Mouse (Mus musculus) midbrain, embryonic 14.5 days (tissue): ENCODE data around the gene Sel1l. TPM values are rescaled to one million over a fixed set of nuclear protein-coding genes. Genes with fewer than 3 reads are reported as not detected.

ENCODE experiments used
- ATAC-seq: fragments of 200-750 bp; cut with Nextera tagmentation; 2 replicates; pipeline ENCODE4 v1.8.0; 2017; ENCODE audit warnings: moderate number of reproducible peaks, moderate library complexity; ENCODE audit not compliant: low FRiP score, low TSS enrichment
- DNase-seq: peaks from one replicate; pipeline ENCODE4 v3.0.0-alpha.2; 2015
- H3K27ac ChIP-seq: fragments of 300-500 bp; sonication (generic); replicated peaks from 2 replicates; pipeline ENCODE4 v1.5.1; 2014; ENCODE audit warnings: mild to moderate bottlenecking, low read depth, low read length, moderate library complexity
- H3K27me3 ChIP-seq: fragments of 300-500 bp; sonication (generic); 2 replicates; pipeline ENCODE4 v1.6.1; 2014; ENCODE audit warnings: low read length, control low read depth, mixed read lengths; ENCODE audit not compliant: control insufficient read depth, insufficient read depth
- H3K36me3 ChIP-seq: fragments of 300-500 bp; sonication (generic); 2 replicates; pipeline ENCODE4 v1.6.1; 2014; ENCODE audit warnings: low read length, control low read depth; ENCODE audit not compliant: control insufficient read depth, insufficient read depth
- H3K4me1 ChIP-seq: fragments of 300-500 bp; sonication (generic); 2 replicates; pipeline ENCODE4 v1.6.1; 2014; ENCODE audit warnings: mild to moderate bottlenecking, antibody characterized with exemption, low read length, control low read depth; ENCODE audit not compliant: control insufficient read depth, insufficient read depth
- H3K4me2 ChIP-seq: fragments of 300-500 bp; sonication (generic); 2 replicates; pipeline ENCODE4 v1.6.1; 2014; ENCODE audit warnings: mild to moderate bottlenecking, low read length, moderate library complexity
- H3K4me3 ChIP-seq: fragments of 300-500 bp; sonication (generic); replicated peaks from 2 replicates; pipeline ENCODE4 v1.5.1; 2014; ENCODE audit warnings: low read depth, low read length
- H3K9ac ChIP-seq: fragments of 300-500 bp; sonication (generic); replicated peaks from 2 replicates; pipeline ENCODE4 v1.6.1; 2014; ENCODE audit warnings: mild to moderate bottlenecking, low read length, moderate library complexity
- H3K9me3 ChIP-seq: fragments of 300-500 bp; sonication (generic); 2 replicates; pipeline ENCODE4 v1.6.1; 2016; ENCODE audit warnings: low read length, control low read depth, mixed read lengths; ENCODE audit not compliant: control insufficient read depth
- WGBS: fragments of 180-500 bp; shearing (Covaris S2); extraction: QIAGEN DNeasy Blood & Tissue Kit; methylation state at CpG from one replicate; pipeline ENCODE4 v1.1.7; 2014; 5-methylcytosine and 5-hydroxymethylcytosine counted together
- polyA plus RNA-seq: library from polyadenylated mRNA; unstranded; fragments of >200 nt; fragmentation: Nextera tagmentation; extraction: Ambion mirVana; gene quantifications from 2 replicates; pipeline ENCODE4 v1.2.1, GENCODE M21; 2014

Gene Sel1l
- polyA plus RNA-seq, 1 experiment from 2014 or later: 106 TPM

DNA sequence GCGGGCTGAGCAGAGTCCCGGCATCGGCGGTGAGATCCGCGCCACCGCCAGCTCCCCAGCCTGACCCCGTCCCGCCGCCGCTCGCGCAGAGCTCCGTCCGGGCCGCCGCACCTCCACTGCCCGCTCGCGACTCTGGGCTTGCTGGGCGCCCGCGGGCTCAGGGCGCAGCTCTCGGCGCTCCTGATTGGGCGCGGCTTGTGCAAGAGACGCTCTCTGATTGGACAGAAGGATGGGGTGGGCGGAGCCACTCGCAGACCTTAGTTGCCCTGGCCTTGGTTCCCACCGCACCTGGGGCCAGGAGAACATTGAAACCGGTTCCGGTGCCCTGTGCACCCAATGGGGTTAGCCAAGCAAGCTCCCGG, 70.0 kb downstream of the Sel1l start:
- H3K36me3 ChIP-seq: no peaks in the 10 kb centered on the region
- H3K4me3 ChIP-seq: peak overlapping the region; percentile 72
- DNase-seq (peak; percentile 92), ATAC-seq (peak; percentile 96)
- 0 out of 2 replicates have a peak overlapping the region, but pooled peaks have one; percentile 26 for H3K27ac ChIP-seq
- under 1% methylated on average over 35 of the region's 35 CpGs for WGBS
- peak overlapping the region; percentile 62 for H3K9ac ChIP-seq
- H3K4me1 ChIP-seq: no peaks in the 10 kb centered on the region; the same call in 1 of the 2 replicates
- H3K4me2 ChIP-seq: peak overlapping the region; percentile 95
- no peaks in the 10 kb centered on the region for H3K9me3 ChIP-seq
- 0 out of 2 replicates have a peak, but pooled peaks cover 2% of the 10 kb centered on the region for H3K27me3 ChIP-seq

DNA sequence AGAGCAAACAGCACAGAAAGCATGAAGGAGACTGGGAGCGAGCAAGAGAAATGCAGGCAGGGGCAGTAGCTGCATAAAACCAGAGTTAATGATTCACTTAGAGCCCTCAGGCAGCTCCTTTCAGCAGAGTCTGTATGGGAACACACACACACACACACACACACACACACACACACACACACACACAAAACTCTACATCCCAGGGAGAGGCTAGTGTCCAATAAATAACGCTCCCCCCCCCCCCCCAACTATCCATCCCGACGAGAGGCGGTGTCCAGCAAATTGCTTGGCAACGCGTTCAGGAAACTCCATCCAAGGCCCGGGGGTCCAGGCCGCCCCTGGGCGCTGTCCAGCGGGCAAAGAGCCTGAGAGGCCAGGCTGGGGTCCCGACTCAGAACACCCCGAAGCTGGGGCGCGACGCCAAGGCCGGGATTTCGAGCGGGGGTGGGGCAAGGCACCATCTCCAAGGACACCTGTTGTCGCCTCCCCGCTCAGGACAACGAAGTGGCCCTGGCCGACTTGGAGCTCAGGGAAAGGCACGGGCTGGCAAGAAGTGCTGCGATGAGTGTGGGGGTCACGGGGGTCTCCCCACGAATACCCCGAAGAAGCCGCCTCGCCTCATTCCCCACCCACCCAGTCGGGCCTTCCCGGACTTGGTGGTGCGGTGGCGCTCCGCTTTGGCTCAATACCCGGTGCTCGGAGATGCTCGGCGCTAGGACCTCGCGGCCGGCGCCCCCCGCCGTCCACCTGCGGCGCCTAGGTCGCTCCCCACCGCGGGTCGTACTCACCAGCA, 70.5 kb downstream of the Sel1l start:
- no peaks in the 10 kb centered on the region for H3K9me3 ChIP-seq
- under 1% methylated on average over 51 of the region's 51 CpGs for WGBS
- ATAC-seq: peak; percentile 89
- H3K9ac ChIP-seq: peak overlapping the region; percentile 62
- peak overlapping the region; percentile 72 for H3K4me3 ChIP-seq
- H3K4me1 ChIP-seq: no peaks in the 10 kb centered on the region; the same call in 1 of the 2 replicates
- H3K4me2 ChIP-seq: peak overlapping the region; percentile 95
- DNase-seq: peak; percentile 63
- 0 out of 2 replicates have a peak, but pooled peaks cover 2% of the 10 kb centered on the region for H3K27me3 ChIP-seq
- no peaks in the 10 kb centered on the region for H3K36me3 ChIP-seq
- 0 out of 2 replicates have a peak overlapping the region, but pooled peaks have one; percentile 26 for H3K27ac ChIP-seq

GRCm38 (mm10) chr12:91776342-91776741, 72.6 kb downstream of the Sel1l start:
- WGBS: 91% methylated on average over 5 of the region's 5 CpGs
- H3K9me3 ChIP-seq: no peaks in the 10 kb centered on the region
- no peak overlapping the region for H3K27ac ChIP-seq
- no peak for ATAC-seq
- no peak for DNase-seq
- no peaks in the 10 kb centered on the region; the same call in 1 of the 2 replicates for H3K4me1 ChIP-seq
- no peak overlapping the region for H3K9ac ChIP-seq
- H3K4me3 ChIP-seq: no peak overlapping the region
- 0 out of 2 replicates have a peak, but pooled peaks cover 2% of the 10 kb centered on the region for H3K27me3 ChIP-seq
- no peaks in the 10 kb centered on the region for H3K36me3 ChIP-seq
- H3K4me2 ChIP-seq: no peak overlapping the region

DNA sequence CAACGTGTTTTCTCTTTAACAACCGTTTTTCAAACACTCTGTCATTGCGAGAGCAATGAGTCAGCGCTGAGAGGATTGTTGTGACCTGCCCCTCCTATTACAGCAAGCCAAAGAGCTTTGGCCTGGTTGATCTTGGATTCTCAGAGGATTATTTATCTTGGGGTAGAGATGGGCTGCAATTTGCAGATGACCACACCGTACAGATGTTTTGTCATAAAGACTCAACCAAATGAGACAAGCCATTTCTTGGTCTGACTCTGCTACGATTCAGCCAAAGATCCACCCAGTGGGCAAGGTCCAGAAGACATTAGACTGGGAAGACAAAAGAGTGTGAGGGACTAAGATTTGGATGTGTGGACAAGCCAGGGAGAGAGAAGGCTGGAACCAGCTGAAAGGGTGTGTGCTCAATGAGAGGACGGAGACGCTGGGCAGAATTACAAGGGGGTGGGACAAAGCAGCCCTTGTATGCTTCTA, 74.1 kb downstream of the Sel1l start:
- no peak overlapping the region for H3K27ac ChIP-seq
- H3K4me3 ChIP-seq: no peak overlapping the region
- 0 out of 2 replicates have a peak, but pooled peaks cover under 1% of the 10 kb centered on the region for H3K27me3 ChIP-seq
- DNase-seq (no peak), ATAC-seq (no peak)
- no peaks in the 10 kb centered on the region for H3K9me3 ChIP-seq
- 82% methylated on average over 8 of the region's 8 CpGs for WGBS
- H3K36me3 ChIP-seq: no peaks in the 10 kb centered on the region
- H3K4me1 ChIP-seq: no peaks in the 10 kb centered on the region; the same call in 1 of the 2 replicates
- no peak overlapping the region for H3K9ac ChIP-seq
- no peak overlapping the region for H3K4me2 ChIP-seq

DNA sequence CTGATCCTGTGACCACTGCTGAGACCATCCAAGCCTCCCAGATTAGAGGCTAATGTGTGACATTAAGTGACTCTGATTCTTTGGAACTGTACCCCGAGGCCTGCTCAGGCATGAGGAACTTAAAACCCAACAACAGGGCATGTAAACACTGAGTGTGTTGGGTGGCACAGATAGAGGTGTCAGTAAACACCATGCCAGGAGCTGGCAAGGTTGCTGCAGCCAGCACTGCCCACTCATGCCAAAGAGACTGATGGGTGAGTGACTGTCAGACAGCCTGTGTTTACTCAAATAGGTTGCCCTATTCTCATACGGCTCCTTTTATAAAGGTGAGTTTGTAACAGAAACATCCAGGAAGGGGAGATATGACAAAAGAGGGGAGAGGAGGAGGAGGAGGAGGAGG, 80.1 kb downstream of the Sel1l start:
- Histone ChIP-seq H3K36me3 (no peaks in the 10 kb centered on the region), H3K9ac (no peak overlapping the region), H3K4me1 (peaks cover 5% of the 10 kb centered on the region; the same call in 1 of the 2 replicates), H3K4me2 (no peak overlapping the region), H3K27me3 (no peaks in the 10 kb centered on the region), H3K4me3 (no peak overlapping the region), H3K9me3 (no peaks in the 10 kb centered on the region), H3K27ac (no peak overlapping the region)
- 82% methylated on average over 2 of the region's 2 CpGs for WGBS
- ATAC-seq: no peak
- DNase-seq: no peak

DNA sequence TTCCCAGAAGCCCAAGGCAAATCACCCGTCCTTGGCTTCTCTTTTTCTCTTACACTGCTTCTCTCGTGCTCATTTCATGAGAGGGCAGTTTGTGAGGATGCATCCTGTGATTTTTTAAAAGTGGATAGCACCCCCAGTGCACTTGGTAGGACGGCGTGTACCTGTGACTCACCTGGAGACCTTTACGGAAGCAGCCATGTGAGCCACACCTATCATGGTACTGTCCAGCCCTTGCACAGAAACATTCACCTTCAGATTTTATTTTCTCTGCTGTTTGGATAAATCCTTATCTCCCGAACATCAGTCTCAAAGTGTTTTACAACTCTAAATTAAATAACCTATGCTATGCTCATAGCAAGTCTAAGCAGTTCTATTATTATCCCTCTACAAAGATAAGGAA, 80.8 kb downstream of the Sel1l start:
- H3K4me3 ChIP-seq: no peak overlapping the region
- H3K27ac ChIP-seq: no peak overlapping the region
- ATAC-seq: no peak
- 91% methylated on average over 6 of the region's 6 CpGs for WGBS
- no peaks in the 10 kb centered on the region for H3K9me3 ChIP-seq
- no peaks in the 10 kb centered on the region for H3K27me3 ChIP-seq
- H3K36me3 ChIP-seq: no peaks in the 10 kb centered on the region
- no peak overlapping the region for H3K9ac ChIP-seq
- DNase-seq: no peak
- H3K4me2 ChIP-seq: no peak overlapping the region
- peaks cover 5% of the 10 kb centered on the region; the same call in 1 of the 2 replicates for H3K4me1 ChIP-seq

DNA sequence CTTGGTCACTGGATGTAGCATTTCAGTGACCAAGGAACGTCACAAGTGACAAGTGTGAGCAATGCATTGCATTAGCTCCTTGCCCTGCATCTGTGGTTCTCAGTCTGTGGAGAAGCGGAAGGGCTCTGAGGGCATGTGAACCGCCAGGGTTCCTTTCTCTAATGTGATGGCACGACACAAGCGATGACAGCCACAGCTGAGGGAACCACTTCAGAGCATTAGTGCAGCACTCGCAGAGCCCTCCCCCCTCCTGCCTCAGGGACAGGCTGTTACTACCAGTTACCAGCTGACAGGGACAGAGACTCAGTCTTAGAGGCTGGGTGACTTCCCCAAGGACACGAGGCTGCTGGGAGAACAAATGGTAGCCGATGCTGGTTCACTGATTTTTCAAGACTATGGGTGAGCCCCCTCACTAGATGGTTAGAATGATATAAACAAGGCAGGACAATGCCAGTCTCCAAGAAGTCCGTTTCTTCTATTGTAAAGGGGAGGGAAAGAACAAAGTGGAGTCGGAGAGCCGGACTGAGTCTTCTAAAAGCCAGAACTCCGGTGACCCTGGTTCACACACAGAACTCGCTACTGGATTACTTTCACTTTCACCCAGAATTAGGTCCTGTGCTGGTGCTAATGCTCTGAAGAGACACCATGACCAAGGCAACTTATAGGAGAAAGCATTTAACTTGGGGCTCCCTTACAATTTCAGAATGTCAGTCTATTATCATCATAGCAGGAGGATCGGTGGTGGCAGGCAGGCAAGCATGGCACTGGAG, 82.4 kb downstream of the Sel1l start:
- Histone ChIP-seq H3K9ac (0 out of 2 replicates have a peak overlapping the region, but pooled peaks have one; percentile 17), H3K4me2 (peak overlapping the region; percentile 15), H3K4me1 (peaks cover 5% of the 10 kb centered on the region; the same call in 1 of the 2 replicates), H3K9me3 (no peaks in the 10 kb centered on the region), H3K36me3 (no peaks in the 10 kb centered on the region), H3K4me3 (no peak overlapping the region), H3K27ac (no peak overlapping the region), H3K27me3 (no peaks in the 10 kb centered on the region)
- WGBS: 27% methylated on average over 14 of the region's 14 CpGs
- no peak for ATAC-seq
- DNase-seq: peak; percentile 60

DNA sequence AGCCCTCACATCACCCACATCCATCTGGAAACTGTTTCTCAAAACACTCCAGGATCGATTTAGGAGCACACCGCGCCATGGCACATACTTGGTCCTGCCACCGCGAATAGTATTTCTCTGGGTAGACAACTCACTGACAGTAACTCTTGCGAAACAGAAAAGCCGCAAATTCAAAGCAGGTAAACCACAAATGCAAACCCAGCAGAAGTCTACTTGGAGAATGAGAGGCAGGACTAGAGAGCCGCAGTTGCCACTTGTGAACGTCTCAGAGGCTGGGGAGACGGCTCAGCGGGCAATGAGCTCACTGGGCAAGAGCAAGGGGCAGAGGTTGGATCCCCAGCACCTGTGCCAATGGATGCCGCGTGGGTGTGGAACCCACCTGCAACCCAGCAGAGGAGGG, 83.5 kb downstream of the Sel1l start:
- no peaks in the 10 kb centered on the region for H3K36me3 ChIP-seq
- WGBS: 77% methylated on average over 13 of the region's 13 CpGs
- H3K27me3 ChIP-seq: no peaks in the 10 kb centered on the region
- H3K4me3 ChIP-seq: no peak overlapping the region
- no peak overlapping the region for H3K27ac ChIP-seq
- peaks cover 5% of the 10 kb centered on the region; the same call in 1 of the 2 replicates for H3K4me1 ChIP-seq
- ATAC-seq (no peak), DNase-seq (no peak)
- no peak overlapping the region for H3K4me2 ChIP-seq
- no peak overlapping the region for H3K9ac ChIP-seq
- no peaks in the 10 kb centered on the region for H3K9me3 ChIP-seq
